Mouse (Mus musculus): Measurements from ENCODE around the gene Zfp808.
"Not testable (repeated sequence)": the region's sequence is repeated elsewhere in the genome, so short reads cannot be mapped to it uniquely, and the experiment has no call there.

DNA sequence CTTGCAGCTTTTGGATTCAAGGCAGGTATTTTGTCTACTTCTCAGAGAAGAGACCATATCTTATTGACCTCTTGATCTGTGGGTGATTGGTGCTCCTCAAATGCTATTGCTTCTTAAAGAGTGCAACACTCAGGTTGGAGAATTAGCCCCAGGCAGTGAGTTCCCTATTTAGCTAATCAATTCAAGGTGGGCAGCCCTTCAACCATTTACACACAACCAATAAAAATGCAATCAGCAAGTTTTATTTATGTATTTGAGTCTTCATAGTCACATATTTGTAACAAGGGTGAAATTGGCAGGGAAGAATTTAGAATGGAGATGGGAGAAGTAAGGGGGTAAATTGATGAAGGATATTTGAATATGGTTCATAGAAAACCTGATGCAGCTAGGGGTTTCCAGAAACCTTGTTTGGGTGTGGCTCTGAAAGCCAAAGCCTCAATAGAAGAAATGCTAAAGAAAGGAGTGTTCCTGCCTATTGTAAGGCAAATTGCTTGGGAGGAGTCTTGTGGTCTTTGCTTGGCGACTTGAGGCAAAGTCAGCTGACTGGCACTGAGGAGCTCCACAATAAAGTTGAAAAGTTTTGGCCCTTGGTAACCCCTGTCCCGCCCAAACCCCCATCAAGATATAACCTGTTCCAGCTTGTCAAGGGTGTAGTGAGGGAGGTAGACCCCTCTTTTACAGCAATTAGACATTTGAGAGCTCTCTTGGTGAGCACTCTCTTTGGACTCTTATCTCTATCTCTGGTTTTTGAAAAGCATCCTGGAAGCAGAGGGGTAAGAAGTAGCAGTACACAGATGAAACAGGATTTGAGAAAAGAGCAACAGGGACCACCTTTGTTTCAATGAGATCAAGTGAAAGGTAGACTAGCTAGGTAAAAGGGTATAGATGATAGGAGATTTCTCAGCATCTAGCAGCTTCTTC is 52.4 kb downstream of the Zfp808 start:
- not testable (repeated sequence) for TF ChIP-seq CTCF (IDR thresholded peaks at IDR 0.05; ENCODE audit: low read depth, low read length); GATA1 (IDR thresholded peaks at IDR 0.05; ENCODE audit: borderline replicate concordance, low read length); TAL1 (conservative IDR thresholded peaks at IDR 0.05; ENCODE audit: low read depth, low read length); POLR2AphosphoS5 (IDR thresholded peaks at IDR 0.05; ENCODE audit: insufficient replicate concordance, low read depth, low read length); GATA2 (IDR thresholded peaks at IDR 0.05; ENCODE audit: borderline replicate concordance, low read depth, low read length)
